Mouse (Mus musculus) kidney, postnatal 14 days (tissue): ENCODE measurements around the gene Il12rb2.

Experiments
- DNase-seq: peaks from one replicate; pipeline ENCODE4 v3.0.0; 2022; ENCODE audit warnings: mixed read lengths

Gene Il12rb2

DNA sequence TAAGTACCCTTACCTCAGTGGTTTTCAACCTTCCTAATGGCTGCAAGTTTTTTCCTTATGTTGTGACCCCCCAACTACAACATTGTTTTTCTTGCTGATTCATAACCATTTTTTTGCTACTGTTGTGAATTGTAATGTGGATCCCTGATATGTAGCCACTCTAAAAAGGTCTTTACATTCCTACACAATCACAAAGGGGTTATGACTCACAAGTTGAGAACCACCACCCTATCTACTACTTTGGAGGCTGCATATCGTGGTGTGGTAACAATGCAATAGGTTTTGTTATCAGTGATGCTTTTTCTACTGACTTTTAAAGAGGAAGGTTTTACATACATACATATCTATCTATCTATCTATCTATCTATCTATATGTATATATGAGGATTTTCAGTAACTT lies 93.1 kb downstream of the Il12rb2 start:
- no peak for DNase-seq

DNA sequence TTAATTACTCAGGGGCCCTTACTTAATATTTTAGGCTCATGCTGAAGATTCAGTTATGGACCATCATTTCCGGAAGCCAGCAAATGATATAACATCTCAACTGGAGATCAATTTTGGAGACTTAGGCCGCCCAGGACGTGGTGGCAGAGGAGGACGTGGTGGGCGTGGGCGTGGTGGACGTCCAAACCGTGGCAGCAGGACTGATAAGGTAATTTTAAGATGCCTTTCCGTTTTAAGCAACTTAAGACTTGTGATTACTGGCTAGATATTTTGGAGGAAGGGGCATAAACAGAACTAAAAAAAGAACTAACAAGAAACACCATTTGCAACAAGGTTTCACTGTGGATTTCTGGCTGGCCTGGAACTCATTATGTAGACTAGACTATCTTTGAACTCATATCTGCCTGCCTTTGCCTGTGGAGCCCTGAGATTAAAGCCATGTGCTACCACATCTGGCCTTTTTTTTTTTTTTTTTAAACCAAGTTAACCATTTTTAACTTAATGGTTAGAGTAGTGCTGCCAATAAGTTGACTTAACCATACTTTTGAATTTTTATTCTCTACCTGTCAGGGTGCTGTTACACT lies 94.3 kb downstream of the Il12rb2 start:
- DNase-seq: no peak

DNA sequence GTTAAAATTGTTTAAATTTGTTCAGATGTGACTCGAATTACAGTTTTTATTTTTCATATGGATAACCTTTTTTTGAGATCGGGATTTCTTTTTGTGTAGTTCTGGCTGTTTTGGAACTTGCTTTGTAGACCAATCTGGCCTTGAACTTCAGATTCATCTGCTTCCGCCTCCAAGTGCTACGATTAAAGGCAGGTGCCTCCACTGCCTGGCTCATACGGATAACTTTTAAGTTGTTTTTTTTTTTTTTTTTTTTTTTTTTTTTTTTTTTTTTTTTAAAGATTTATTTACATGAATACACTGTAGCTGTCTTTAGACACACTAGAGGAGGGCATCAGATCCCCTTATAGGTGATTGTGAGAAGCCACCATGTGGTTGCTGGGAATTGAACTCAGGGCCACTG lies 98.0 kb downstream of the Il12rb2 start:
- DNase-seq: no peak

DNA sequence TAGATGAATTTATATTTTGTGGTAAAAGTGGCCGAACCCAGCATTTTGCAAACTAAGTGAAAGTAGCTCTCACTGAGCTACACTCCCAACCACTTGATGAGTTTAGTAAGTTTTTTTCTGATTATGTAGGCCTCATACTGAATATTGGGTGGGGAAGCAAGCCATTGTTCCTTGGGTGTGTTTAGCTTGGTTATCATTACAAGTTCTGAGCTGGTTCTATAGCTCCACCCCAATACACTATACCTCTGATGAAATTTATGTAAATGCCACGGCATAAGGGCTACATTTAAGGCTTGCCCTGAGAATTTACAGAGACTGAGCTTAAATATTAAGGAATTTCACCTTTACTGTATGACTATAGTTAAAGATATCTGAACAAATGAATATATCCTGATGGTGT lies 106.5 kb downstream of the Il12rb2 start:
- DNase-seq: no peak

DNA sequence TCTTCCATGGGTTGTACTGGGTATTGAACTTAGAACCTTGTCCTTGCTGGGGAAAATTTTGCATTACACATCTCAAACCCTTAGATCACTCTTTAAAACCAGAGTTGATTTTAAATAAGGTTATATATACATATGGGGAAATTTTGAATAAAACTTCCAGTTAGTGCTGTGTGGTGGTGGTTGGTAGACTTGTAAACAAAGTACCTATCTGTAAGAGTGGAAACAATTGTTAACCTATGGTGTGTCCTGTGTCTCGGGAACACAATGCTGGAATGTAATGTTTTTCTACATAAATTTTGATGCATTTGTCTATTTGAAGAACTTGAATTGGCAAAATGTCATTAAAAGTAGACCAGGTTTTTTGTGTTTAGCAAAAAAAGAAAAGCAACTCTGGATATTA lies 107.0 kb downstream of the Il12rb2 start:
- DNase-seq: no peak

DNA sequence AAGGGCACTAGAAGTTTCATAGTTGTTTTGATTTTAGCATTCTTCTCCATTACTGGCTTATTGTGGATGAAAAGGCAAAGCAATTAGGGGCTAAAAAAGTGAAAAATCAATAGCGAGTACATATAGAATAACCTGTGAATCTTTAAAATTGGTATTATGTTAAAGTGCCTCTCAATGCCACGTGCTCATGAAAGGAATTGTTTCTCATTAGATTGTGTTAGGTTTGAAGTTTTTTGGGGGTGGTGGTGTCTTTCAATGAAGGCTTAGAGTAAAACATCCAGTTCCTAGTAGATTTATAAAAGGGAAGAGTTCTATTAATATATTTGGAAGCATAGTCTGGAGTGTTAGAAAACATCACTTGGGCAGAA lies 107.8 kb downstream of the Il12rb2 start:
- no peak for DNase-seq

DNA sequence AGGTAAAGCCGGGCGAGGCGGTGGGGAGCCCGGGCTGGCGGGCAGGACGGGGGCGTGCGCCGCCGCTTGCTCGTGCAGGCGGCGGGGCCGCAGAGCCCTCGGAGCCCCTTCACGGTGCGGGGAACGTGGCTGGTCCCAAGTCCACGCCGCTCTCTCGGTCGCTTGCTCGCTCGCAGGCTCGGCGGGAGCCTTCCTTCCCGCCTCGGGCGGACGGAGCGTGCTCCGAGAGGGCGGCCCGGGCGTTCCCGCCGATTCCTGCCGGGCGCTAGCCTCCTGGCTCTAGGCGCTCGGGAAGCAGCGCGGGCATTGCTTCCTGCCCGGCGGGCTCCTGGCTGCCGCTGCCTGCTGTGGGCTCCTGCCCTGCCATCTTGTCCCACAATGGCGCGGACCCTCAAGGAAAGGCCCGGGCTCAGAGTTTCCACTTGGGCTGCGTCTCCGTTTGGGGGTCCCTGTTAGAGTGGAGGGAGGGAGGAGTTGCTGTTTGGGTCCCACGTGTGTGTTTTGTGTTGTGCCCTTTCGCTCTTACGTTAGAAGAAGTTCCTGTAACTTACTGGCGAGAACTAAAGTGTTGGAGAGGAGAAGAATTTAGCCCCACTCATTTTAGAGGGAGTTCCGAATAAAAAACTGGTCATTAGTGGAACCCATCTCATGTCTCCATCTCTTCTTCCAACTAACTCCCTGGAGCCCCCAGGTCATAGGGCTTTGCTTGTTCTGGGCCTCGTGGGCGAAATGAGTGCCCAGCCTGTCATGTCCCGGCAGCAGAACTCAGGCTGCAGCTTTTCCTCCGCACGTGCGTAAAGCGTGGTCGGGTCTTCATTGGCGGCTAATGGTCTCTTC lies 108.4 kb downstream of the Il12rb2 start:
- DNase-seq: peak; percentile 42

DNA sequence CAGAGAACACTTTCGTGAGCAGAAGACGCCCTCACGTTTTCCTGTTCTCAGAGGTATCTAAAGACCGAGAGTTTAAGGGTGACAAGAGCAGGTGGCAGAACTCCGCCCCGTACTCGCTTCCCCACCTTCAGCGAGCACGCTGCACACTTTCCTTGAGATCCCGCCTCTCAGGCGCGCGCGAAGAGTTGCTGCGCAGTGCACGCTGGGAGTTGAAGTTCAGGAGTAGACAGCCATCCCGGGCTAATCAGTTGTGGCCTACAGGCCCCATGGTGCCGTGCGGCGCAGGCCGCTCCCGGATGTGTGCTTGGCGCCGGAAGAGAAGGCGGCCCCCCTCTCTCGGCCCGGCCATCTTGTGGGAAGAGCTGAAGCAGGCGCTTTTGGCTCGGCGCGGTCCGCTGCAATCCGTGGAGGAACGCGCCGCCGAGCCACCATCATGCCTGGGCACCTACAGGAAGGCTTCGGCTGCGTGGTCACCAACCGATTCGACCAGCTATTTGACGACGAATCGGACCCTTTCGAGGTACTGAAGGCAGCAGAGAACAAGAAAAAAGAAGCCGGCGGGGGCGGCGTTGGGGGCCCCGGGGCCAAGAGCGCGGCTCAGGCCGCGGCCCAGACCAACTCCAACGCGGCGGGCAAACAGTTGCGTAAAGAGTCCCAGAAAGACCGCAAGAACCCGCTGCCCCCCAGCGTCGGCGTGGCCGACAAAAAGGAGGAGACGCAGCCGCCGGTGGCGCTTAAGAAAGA lies 109.2 kb downstream of the Il12rb2 start:
- DNase-seq: peak; percentile 98

DNA sequence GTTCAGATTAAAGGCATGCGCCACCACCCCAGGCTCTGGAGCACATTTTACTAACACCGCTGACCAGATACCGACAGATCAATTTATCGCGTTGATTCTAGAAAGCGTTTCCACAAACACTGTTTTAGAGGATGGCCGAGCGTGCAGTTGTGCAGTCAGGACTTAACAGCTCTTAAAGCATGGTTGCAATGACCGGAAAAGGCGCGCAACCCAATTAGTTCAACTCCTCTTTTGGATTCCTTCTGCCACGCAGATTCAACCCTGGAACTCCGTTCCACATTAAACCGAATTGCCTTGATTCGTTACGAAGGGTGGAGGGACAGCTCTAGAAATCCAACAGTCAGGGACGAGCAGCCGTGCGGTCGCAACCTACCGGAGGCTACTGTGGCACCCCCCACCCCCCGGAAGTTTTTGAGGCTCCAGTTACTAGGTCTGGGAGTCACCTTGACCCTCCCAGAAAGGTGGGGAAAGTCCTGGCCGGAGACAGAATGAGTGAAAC lies 109.8 kb downstream of the Il12rb2 start:
- no peak for DNase-seq

DNA sequence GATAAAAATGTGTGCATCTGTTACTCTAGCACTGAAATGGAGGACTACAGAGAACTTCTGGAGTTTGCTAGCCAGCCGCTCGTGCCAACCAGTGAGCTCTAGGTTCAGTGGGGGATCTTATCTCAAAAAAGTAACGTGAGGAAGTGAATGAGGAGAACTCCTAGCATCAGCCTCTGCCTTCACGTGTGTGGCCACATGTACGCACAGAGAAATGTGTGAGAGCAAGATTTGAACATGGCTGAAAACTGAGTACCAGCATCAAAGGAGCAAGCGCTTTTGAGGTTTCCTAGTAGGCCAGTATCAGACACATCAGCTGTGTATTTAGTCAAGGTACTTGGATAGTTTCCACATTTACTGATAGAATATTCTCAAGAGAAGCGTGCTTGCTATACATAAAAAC lies 111.1 kb downstream of the Il12rb2 start:
- no peak for DNase-seq

DNA sequence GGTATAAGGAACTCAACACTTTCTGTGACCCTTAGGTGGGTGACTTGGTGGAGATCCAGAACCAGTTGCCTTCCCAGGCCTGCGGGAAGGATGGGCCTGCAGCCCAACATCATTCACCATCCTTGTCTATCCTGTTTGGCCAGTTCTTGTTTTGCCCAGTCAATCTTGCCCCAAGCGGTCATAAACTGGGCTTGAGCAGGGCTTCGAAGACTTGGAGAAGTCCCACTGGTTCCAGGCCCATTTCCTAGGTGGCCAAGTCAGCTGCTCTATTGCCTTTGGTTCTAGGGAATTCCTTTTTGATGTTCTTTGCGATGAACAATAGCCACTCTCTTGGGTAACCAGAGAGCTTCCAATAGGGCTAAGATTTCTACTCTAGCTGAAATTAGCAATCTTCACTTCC lies 124.9 kb downstream of the Il12rb2 start:
- DNase-seq: no peak

DNA sequence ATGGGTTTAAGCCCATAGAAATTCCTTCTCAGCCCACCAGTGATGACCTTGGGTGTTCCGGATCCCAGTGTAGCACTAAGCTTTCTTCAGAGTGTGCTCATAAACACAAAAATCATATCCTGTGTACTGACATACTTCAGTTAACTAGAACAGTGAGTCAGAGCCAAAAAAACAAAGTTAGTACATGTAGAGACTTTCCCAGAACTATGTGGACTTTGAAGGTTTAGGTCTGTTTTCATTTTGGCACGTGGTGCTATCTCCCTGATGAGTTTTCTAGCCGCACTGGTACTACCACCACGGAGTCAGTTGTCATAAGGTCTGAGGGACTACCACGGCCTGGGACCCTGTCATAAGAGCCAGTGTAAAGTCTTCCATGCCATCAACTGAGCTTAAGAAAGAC lies 131.5 kb downstream of the Il12rb2 start:
- no peak for DNase-seq

DNA sequence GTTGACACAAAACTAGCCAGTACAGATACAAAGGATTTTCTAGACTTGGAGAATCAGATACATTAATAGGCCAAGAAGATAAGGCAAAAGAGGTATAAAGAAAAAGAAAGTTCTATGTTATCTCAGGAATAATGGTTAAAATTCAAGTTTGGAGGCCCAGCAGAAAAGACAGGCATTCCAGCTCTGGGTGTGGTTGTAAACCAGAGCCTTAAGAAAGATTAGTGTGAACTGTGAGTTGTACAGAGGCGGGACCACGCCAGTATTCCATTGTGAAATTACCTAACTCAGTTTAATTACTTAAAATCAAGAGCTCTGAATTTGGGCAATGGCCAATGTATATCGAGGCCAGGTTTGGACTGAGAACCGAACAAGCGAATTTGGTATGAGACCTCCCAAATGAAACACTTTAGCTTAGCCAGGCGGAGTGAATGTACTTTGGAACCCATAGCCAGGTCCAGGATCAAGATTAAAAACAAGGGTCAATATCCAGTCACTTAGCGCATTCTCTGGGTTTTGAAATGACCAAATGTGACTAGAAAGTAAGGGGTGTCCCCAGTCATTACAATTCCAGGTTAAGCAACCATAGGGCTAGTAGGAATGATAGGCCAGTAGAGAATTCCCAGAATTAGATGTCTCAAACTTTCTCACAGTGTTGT lies 132.1 kb downstream of the Il12rb2 start:
- DNase-seq: no peak
